Mouse (Mus musculus): ENCODE data around the gene Lsamp.

DNA sequence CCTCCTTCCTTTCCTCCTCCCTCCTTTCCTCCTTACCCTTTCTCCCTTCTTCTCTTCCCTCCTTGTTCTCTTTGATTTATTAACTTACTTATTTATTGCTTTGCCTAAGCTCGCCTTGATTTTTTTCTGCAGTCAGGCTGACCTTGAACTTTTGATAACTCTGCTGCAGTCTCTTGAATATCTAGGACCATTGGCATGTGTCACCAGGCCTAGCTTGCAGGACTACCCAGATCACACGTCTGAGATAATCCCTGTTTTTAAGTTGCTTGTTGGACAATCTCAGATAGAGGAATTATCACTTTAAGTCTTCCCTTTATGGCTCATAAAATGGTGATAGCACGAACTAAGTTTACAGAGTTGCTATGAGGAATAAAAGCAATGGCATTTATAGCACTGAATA lies 1399.5 kb downstream of the Lsamp start:
- TF ChIP-seq EP300 (IDR thresholded peaks at IDR 0.05; ENCODE audit: insufficient read depth, low read depth, low read length) (no peak), CTCF (IDR thresholded peaks at IDR 0.05; ENCODE audit: low read depth, low read length) (no peak)
